Mouse (Mus musculus) brain, embryonic 14.5 days (tissue): ENCODE data around the gene Usp42.

Experiments used
- CTCF ChIP-seq: fragments of 200-500 bp; IDR thresholded peaks from 2 replicates; pipeline ENCODE4 v1.5.1; 2012; ENCODE audit warnings: inconsistent platforms, mild to moderate bottlenecking, moderate library complexity, borderline replicate concordance; ENCODE audit not compliant: insufficient read depth, insufficient read length; ENCODE audit errors: extremely low read depth
- POLR2A ChIP-seq: fragments of 200-500 bp; IDR thresholded peaks from 2 replicates; pipeline ENCODE4 v1.6.1; 2012; ENCODE audit warnings: mild to moderate bottlenecking, inconsistent platforms, borderline replicate concordance; ENCODE audit not compliant: poor library complexity, insufficient read depth, insufficient read length, severe bottlenecking; ENCODE audit errors: extremely low read depth

- TF ChIP-seq CTCF: no peak
- no peak for TF ChIP-seq POLR2A
Measured at GRCm38 (mm10) chr5:143669393-143669792, 62.7 kb downstream of the Usp42 start.
